Comparison of ENCODE assay signal across 8 mouse cellular contexts in genomic region chr7:142581656-142582228, GRCm38 (mm10). TPM values are rescaled to one million over a fixed set of nuclear protein-coding genes. Genes with fewer than 3 reads are reported as not detected.
DNase-seq lines count a peak whose midpoint lies in the region; ATAC-seq lines count a peak whose summit lies in the region.

No protein-coding gene starts in this region.

- DNase-seq in heart, adult 18-20 months: peak; percentile 15 to 58
- no peak for DNase-seq in heart, adult 11 months
- peak; percentile 69 for DNase-seq in hindbrain, embryonic 14.5 days (ENCODE audit: low spot score)
- peak; percentile 28 to 53 for DNase-seq in left cerebral cortex, postnatal 10 days (ENCODE audit: extremely low spot score in 1 of 2, low spot score in 2 of 2)
- peak; percentile 68 for DNase-seq in midbrain, embryonic 10.5 days (ENCODE audit: low spot score)
- peak; percentile 45 for DNase-seq in splenic B cell, adult 2 months (ENCODE audit: low read depth, low spot score)

- H3K4me3 ChIP-seq in forebrain, embryonic 13.5 days: peak overlapping the region; percentile 21; the same call in 1 of the 2 replicates
- H3K4me3 ChIP-seq in hindbrain, embryonic 14.5 days (replicated peaks; ENCODE audit: low read length): 0 out of 2 replicates have a peak overlapping the region, but pooled peaks have one; percentile 19
- peak overlapping the region; percentile 44 for H3K4me3 ChIP-seq in midbrain, embryonic 10.5 days

- no peaks in the 10 kb centered on the region for H3K36me3 ChIP-seq in forebrain, embryonic 13.5 days (ENCODE audit: poor library complexity, severe bottlenecking)
- no peaks in the 10 kb centered on the region for H3K36me3 ChIP-seq in hindbrain, embryonic 14.5 days (replicated peaks; ENCODE audit: control insufficient read depth, insufficient read depth)
- H3K36me3 ChIP-seq in midbrain, embryonic 10.5 days: no peaks in the 10 kb centered on the region
- H3K36me3 ChIP-seq in splenic B cell, adult 2 months (ENCODE audit: control insufficient read depth, insufficient read depth, low read length, poor library complexity, severe bottlenecking): no peaks in the 10 kb centered on the region

- H3K27ac ChIP-seq in forebrain, embryonic 13.5 days: no peak overlapping the region
- no peak overlapping the region for H3K27ac ChIP-seq in hindbrain, embryonic 14.5 days
- peak overlapping the region; percentile 74 for H3K27ac ChIP-seq in midbrain, embryonic 10.5 days (replicated peaks)

- intact Hi-C loops in left cerebral cortex, postnatal 10 days (cut with DNase I): loop anchor here (1.0 to 5.0 kb wide), 3 partner anchors 43 to 247 kb away; partner anchors contain the start of gene Tnni2

- H3K9me3 ChIP-seq in forebrain, embryonic 13.5 days (replicated peaks): peaks cover 10% of the 10 kb centered on the region; the same call in 1 of the 2 replicates
- H3K9me3 ChIP-seq in hindbrain, embryonic 14.5 days (ENCODE audit: control insufficient read depth, low read length): peaks cover 16% of the 10 kb centered on the region
- H3K9me3 ChIP-seq in midbrain, embryonic 10.5 days (replicated peaks): peaks cover 24% of the 10 kb centered on the region

- WGBS in forebrain, embryonic 13.5 days: 47% methylated on average over 20 of the region's 20 CpGs
- 51% methylated on average over 20 of the region's 20 CpGs for WGBS in hindbrain, embryonic 14.5 days
- WGBS in midbrain, embryonic 10.5 days: 55% methylated on average over 20 of the region's 20 CpGs

- H3K4me2 ChIP-seq in forebrain, embryonic 13.5 days: peak overlapping the region; percentile 64
- peak overlapping the region; percentile 43 for H3K4me2 ChIP-seq in hindbrain, embryonic 14.5 days (replicated peaks)

- ATAC-seq in cerebellum, adult (ENCODE audit: insufficient number of reproducible peaks, low FRiP score, low TSS enrichment): 0 out of 2 replicates have a peak, but pooled peaks have one; percentile 34
- ATAC-seq in forebrain, embryonic 13.5 days: peak; percentile 38; the same call in 1 of the 2 replicates
- ATAC-seq in hindbrain, embryonic 14.5 days (ENCODE audit: low FRiP score): peak; percentile 35; the same call in 1 of the 2 replicates

- H3K27me3 ChIP-seq in forebrain, embryonic 13.5 days: no peaks in the 10 kb centered on the region
- 0 out of 2 replicates have a peak, but pooled peaks cover 7% of the 10 kb centered on the region for H3K27me3 ChIP-seq in hindbrain, embryonic 14.5 days (ENCODE audit: control insufficient read depth, insufficient read depth, low read length)
- H3K27me3 ChIP-seq in midbrain, embryonic 10.5 days (ENCODE audit: low read depth, poor library complexity, severe bottlenecking): peaks cover 22% of the 10 kb centered on the region
- no peaks in the 10 kb centered on the region for H3K27me3 ChIP-seq in splenic B cell, adult 2 months (ENCODE audit: control insufficient read depth, insufficient read depth, low read length, poor library complexity, severe bottlenecking)

- H3K9ac ChIP-seq in forebrain, embryonic 13.5 days: no peak overlapping the region
- no peak overlapping the region for H3K9ac ChIP-seq in hindbrain, embryonic 14.5 days

- peaks cover 5% of the 10 kb centered on the region; the same call in 1 of the 2 replicates for H3K4me1 ChIP-seq in forebrain, embryonic 13.5 days
- H3K4me1 ChIP-seq in hindbrain, embryonic 14.5 days (replicated peaks; ENCODE audit: control insufficient read depth, insufficient read depth, low read length): 0 out of 2 replicates have a peak, but pooled peaks cover 6% of the 10 kb centered on the region
- peaks cover 34% of the 10 kb centered on the region for H3K4me1 ChIP-seq in midbrain, embryonic 10.5 days

RNA-seq across cellular contexts. Expression of gene Mrpl23, which starts 49.3 kb away (rescaled TPM):
- 10 to 100 TPM; 12.2 to 29.0 TPM for total RNA-seq in heart, adult 18-20 months (2021)
- 16.2 and 16.5 TPM in 2 replicates for polyA plus RNA-seq in forebrain, embryonic 13.5 days (2015; fragmentation: Nextera tagmentation; extraction: Ambion mirVana)
- polyA plus RNA-seq in hindbrain, embryonic 14.5 days (2014; fragmentation: Nextera tagmentation; extraction: Ambion mirVana): 21.6 and 22.9 TPM in 2 replicates
- 1 to 10 TPM; 4.8 to 7.2 TPM for total RNA-seq in left cerebral cortex, postnatal 10 days (2021)
- 15.8 and 20.3 TPM in 2 replicates for polyA plus RNA-seq in midbrain, embryonic 10.5 days (2016; fragmentation: Nextera tagmentation; extraction: Ambion mirVana)
